Mouse (Mus musculus) liver, postnatal 0 days (tissue): ENCODE measurements around the gene Ankrd44.

ENCODE experiments used
- CTCF ChIP-seq: sonication (generic); IDR thresholded peaks from 2 replicates; pipeline ENCODE4 v1.5.1; 2016; ENCODE audit warnings: antibody characterized with exemption, low read depth
- EP300 ChIP-seq: IDR thresholded peaks from 2 replicates; pipeline ENCODE4 v1.6.1; 2016; ENCODE audit warnings: antibody characterized with exemption, low read depth, mild to moderate bottlenecking

DNA sequence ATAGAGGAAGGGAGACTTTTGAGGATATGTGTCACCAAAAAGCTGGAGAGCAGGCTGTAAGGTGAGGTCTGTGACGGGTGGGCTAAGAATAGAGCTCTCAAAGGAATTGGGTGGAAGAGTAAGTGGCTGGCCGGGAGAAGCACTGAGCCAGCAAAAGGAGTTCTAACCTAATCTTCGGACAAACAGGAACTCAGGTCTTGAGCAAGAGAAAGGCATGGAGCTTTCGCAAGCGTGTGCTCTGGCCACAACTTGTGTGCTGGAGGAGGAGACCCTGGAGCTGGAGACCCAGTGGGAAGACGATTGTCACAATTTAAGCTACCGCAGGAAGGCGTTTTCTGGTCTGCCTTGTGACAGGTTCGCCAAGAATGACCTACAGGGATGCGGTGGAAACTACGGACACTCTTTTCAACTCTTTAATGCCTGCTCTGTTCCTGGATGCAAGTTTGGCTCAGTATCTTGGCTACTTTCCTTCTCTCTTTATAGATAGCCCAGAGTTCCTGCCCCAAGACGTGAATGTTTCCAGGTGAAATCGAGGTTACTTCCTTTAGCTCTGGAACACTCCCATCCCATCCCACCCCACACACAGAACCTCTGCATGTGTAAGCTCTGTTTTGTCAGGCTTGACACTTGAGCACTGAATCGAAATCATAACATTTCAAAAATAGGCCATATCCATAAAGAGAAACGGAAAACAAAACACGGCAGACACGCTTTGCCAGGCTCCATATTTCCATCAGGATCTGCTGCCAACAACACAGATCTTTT, 88.3 kb downstream of the Ankrd44 start:
- no peak for TF ChIP-seq CTCF
- no peak for TF ChIP-seq EP300
